Mouse (Mus musculus) stomach, embryonic 16.5 days (tissue): Measurements from ENCODE around the gene Ccnd3. TPM values are rescaled to one million over a fixed set of nuclear protein-coding genes. Genes with fewer than 3 reads are reported as not detected.

ENCODE experiments used
- ATAC-seq: fragments of 200-750 bp; cut with Nextera tagmentation; 2 replicates; pipeline ENCODE4 v1.8.0; 2017; ENCODE audit warnings: moderate number of reproducible peaks, moderate TSS enrichment; ENCODE audit not compliant: insufficient read depth, low FRiP score
- H3K27ac ChIP-seq: fragments of 300-500 bp; sonication (generic); 2 replicates; pipeline ENCODE4 v1.5.1; 2014; ENCODE audit warnings: low read length
- H3K27me3 ChIP-seq: fragments of 300-500 bp; sonication (generic); 2 replicates; pipeline ENCODE4 v1.6.1; 2014; ENCODE audit warnings: low read length, control low read depth, mixed read lengths; ENCODE audit not compliant: control insufficient read depth, insufficient read depth
- H3K36me3 ChIP-seq: fragments of 300-500 bp; sonication (generic); 2 replicates; pipeline ENCODE4 v1.6.1; 2014; ENCODE audit warnings: low read length; ENCODE audit not compliant: control insufficient read depth, insufficient read depth
- H3K4me1 ChIP-seq: fragments of 300-500 bp; sonication (generic); 2 replicates; pipeline ENCODE4 v1.6.1; 2014; ENCODE audit warnings: low read length, control low read depth, mixed read lengths; ENCODE audit not compliant: control insufficient read depth, insufficient read depth
- H3K4me2 ChIP-seq: fragments of 300-500 bp; sonication (generic); 2 replicates; pipeline ENCODE4 v1.6.1; 2014; ENCODE audit warnings: low read depth, low read length, mixed read lengths
- H3K4me3 ChIP-seq: fragments of 300-500 bp; sonication (generic); replicated peaks from 2 replicates; pipeline ENCODE4 v1.5.1; 2014; ENCODE audit warnings: mild to moderate bottlenecking, low read length
- H3K9ac ChIP-seq: fragments of 300-500 bp; sonication (generic); 2 replicates; pipeline ENCODE4 v1.6.1; 2014; ENCODE audit warnings: low read length
- H3K9me3 ChIP-seq: fragments of 300-500 bp; sonication (generic); replicated peaks from 2 replicates; pipeline ENCODE4 v1.6.1; 2016; ENCODE audit warnings: low read length, control low read depth; ENCODE audit not compliant: control insufficient read depth
- WGBS: fragments of 180-500 bp; shearing (Covaris S2); extraction: QIAGEN DNeasy Blood & Tissue Kit; methylation state at CpG from one replicate; pipeline ENCODE4 v1.1.7; 2014; 5-methylcytosine and 5-hydroxymethylcytosine counted together
- polyA plus RNA-seq: library from polyadenylated mRNA; unstranded; fragments of >200 nt; fragmentation: Nextera tagmentation; extraction: Ambion mirVana; gene quantifications from 2 replicates; pipeline ENCODE4 v1.2.1, GENCODE M21; 2015

The Ccnd3 gene
- polyA plus RNA-seq, 1 experiment from 2014 or later: 340 TPM

- Histone ChIP-seq H3K27ac (no peak overlapping the region), H3K9me3 (no peaks in the 10 kb centered on the region), H3K9ac (no peak overlapping the region), H3K4me3 (no peak overlapping the region), H3K27me3 (no peaks in the 10 kb centered on the region), H3K4me1 (peaks cover 45% of the 10 kb centered on the region), H3K36me3 (no peaks in the 10 kb centered on the region), H3K4me2 (no peak overlapping the region)
- ATAC-seq: no peak
- WGBS: 52% methylated on average over 9 of the region's 9 CpGs
Measured at GRCm38 (mm10) chr17:47466284-47466683, 38.6 kb upstream of the Ccnd3 start.

GRCm38 (mm10) chr17:47467659-47468058 lies 37.2 kb upstream of the Ccnd3 start:
- Histone ChIP-seq H3K9ac (no peak overlapping the region), H3K27ac (no peak overlapping the region), H3K9me3 (no peaks in the 10 kb centered on the region), H3K4me2 (no peak overlapping the region), H3K4me3 (no peak overlapping the region), H3K36me3 (no peaks in the 10 kb centered on the region), H3K4me1 (peaks cover 47% of the 10 kb centered on the region), H3K27me3 (no peaks in the 10 kb centered on the region)
- no peak for ATAC-seq
- 78% methylated on average over 11 of the region's 11 CpGs for WGBS

- ATAC-seq: no peak
- H3K4me3 ChIP-seq: peak overlapping the region; percentile 24
- 32% methylated on average over 14 of the region's 14 CpGs for WGBS
Measured at GRCm38 (mm10) chr17:47468063-47468462, 36.8 kb upstream of the Ccnd3 start.

GRCm38 (mm10) chr17:47468466-47468865 lies 36.4 kb upstream of the Ccnd3 start:
- Histone ChIP-seq H3K9ac (peak overlapping the region; percentile 49; the same call in 1 of the 2 replicates), H3K4me2 (peak overlapping the region; percentile 37; the same call in 1 of the 2 replicates), H3K27me3 (no peaks in the 10 kb centered on the region), H3K27ac (no peak overlapping the region), H3K9me3 (no peaks in the 10 kb centered on the region), H3K4me3 (peak overlapping the region; percentile 24), H3K36me3 (no peaks in the 10 kb centered on the region), H3K4me1 (peaks cover 48% of the 10 kb centered on the region)
- ATAC-seq: no peak
- WGBS: 25% methylated on average over 34 of the region's 34 CpGs

More at GRCm38 (mm10) chr17:47468063-47468462, 36.8 kb upstream of the Ccnd3 start:
- Histone ChIP-seq H3K9me3 (no peaks in the 10 kb centered on the region), H3K27me3 (no peaks in the 10 kb centered on the region), H3K4me2 (peak overlapping the region; percentile 37; the same call in 1 of the 2 replicates), H3K9ac (peak overlapping the region; percentile 49; the same call in 1 of the 2 replicates), H3K36me3 (no peaks in the 10 kb centered on the region), H3K4me1 (peaks cover 50% of the 10 kb centered on the region), H3K27ac (no peak overlapping the region)

GRCm38 (mm10) chr17:47469642-47470041 lies 35.2 kb upstream of the Ccnd3 start:
- no peak for ATAC-seq
- Histone ChIP-seq H3K27me3 (no peaks in the 10 kb centered on the region), H3K9ac (no peak overlapping the region), H3K9me3 (no peaks in the 10 kb centered on the region), H3K4me3 (no peak overlapping the region), H3K27ac (no peak overlapping the region), H3K4me1 (peaks cover 47% of the 10 kb centered on the region), H3K36me3 (no peaks in the 10 kb centered on the region), H3K4me2 (no peak overlapping the region)
- 81% methylated on average over 4 of the region's 4 CpGs for WGBS

- H3K4me2 ChIP-seq: no peak overlapping the region
- ATAC-seq: no peak
- H3K27ac ChIP-seq: peak overlapping the region; percentile 82; the same call in 1 of the 2 replicates
- WGBS: 69% methylated on average over 4 of the region's 4 CpGs
- H3K27me3 ChIP-seq: no peaks in the 10 kb centered on the region
- H3K4me3 ChIP-seq: no peak overlapping the region
- no peaks in the 10 kb centered on the region for H3K9me3 ChIP-seq
- H3K9ac ChIP-seq: no peak overlapping the region
- peaks cover 45% of the 10 kb centered on the region for H3K4me1 ChIP-seq
- H3K36me3 ChIP-seq: no peaks in the 10 kb centered on the region
Measured at GRCm38 (mm10) chr17:47470121-47470520, 34.7 kb upstream of the Ccnd3 start.

GRCm38 (mm10) chr17:47470686-47471085 lies 34.2 kb upstream of the Ccnd3 start:
- H3K27ac ChIP-seq: peak overlapping the region; percentile 82
- ATAC-seq: peak; percentile 49; the same call in 1 of the 2 replicates

GRCm38 (mm10) chr17:47472435-47473350 lies 32.2 kb upstream of the Ccnd3 start:
- ATAC-seq: 0 out of 2 replicates have a peak, but pooled peaks have one; percentile 42
- Histone ChIP-seq H3K4me3 (no peak overlapping the region), H3K36me3 (no peaks in the 10 kb centered on the region), H3K27me3 (no peaks in the 10 kb centered on the region), H3K9me3 (no peaks in the 10 kb centered on the region), H3K27ac (peak overlapping the region; percentile 78), H3K4me1 (peaks cover 40% of the 10 kb centered on the region), H3K9ac (peak overlapping the region; percentile 52; the same call in 1 of the 2 replicates), H3K4me2 (no peak overlapping the region)
- whole genome bisulfite sequencing: 23% methylated on average over 15 of the region's 15 CpGs

More at GRCm38 (mm10) chr17:47470686-47471085, 34.2 kb upstream of the Ccnd3 start:
- H3K4me1 ChIP-seq: peaks cover 40% of the 10 kb centered on the region
- no peak overlapping the region for H3K4me3 ChIP-seq
- H3K9ac ChIP-seq: peak overlapping the region; percentile 38; the same call in 1 of the 2 replicates
- no peaks in the 10 kb centered on the region for H3K9me3 ChIP-seq
- H3K36me3 ChIP-seq: no peaks in the 10 kb centered on the region
- no peak overlapping the region for H3K4me2 ChIP-seq
- WGBS: 54% methylated on average over 5 of the region's 5 CpGs
- H3K27me3 ChIP-seq: no peaks in the 10 kb centered on the region

- Histone ChIP-seq H3K27me3 (no peaks in the 10 kb centered on the region), H3K9ac (no peak overlapping the region), H3K4me2 (no peak overlapping the region), H3K9me3 (no peaks in the 10 kb centered on the region), H3K27ac (peak overlapping the region; percentile 78), H3K36me3 (no peaks in the 10 kb centered on the region), H3K4me1 (peaks cover 33% of the 10 kb centered on the region), H3K4me3 (no peak overlapping the region)
- WGBS: 16% methylated on average over 8 of the region's 8 CpGs
- 0 out of 2 replicates have a peak, but pooled peaks have one; percentile 18 for ATAC-seq
Measured at GRCm38 (mm10) chr17:47473434-47473974, 31.3 kb upstream of the Ccnd3 start.
